Mouse (Mus musculus) T-helper 1 cell (primary cell): Measurements from ENCODE around the gene H13.

Source experiments
- in situ Hi-C: fragments of 300-600 bp; cut with MboI, MseI; formaldehyde crosslinking; loops from one replicate; pipeline ENCODE4 v1.15.1; 2025; ENCODE audit warnings: high pct_unique_total_duplicates

Gene H13

GRCm38 (mm10) chr2:152729013-152729635 lies 59.9 kb downstream of the H13 start:
- in situ Hi-C loops, result no loop called here

- in situ Hi-C loops, result no loop called here
Observed at GRCm38 (mm10) chr2:152729636-152730020, 60.4 kb downstream of the H13 start.

- in situ Hi-C loops, result no loop called here
Observed at GRCm38 (mm10) chr2:152733201-152733600, 63.9 kb downstream of the H13 start.

GRCm38 (mm10) chr2:152734501-152734900 lies 65.2 kb downstream of the H13 start:
- in situ Hi-C loops, result no loop called here

GRCm38 (mm10) chr2:152734984-152735383 lies 65.7 kb downstream of the H13 start:
- in situ Hi-C loops, result no loop called here

- in situ Hi-C loops, result no loop called here
Observed at GRCm38 (mm10) chr2:152736090-152736601, 66.9 kb downstream of the H13 start, which contains the start of gene Id1. Gene Id1 (plus strand): TSS chr2:152736251.

GRCm38 (mm10) chr2:152736748-152737147 lies 67.5 kb downstream of the H13 start:
- in situ Hi-C loops, result no loop called here

GRCm38 (mm10) chr2:152737306-152738221 lies 68.3 kb downstream of the H13 start:
- in situ Hi-C loops, result no loop called here

GRCm38 (mm10) chr2:152738341-152738740 lies 69.1 kb downstream of the H13 start:
- in situ Hi-C loops, result no loop called here

- in situ Hi-C loops, result no loop called here
Observed at GRCm38 (mm10) chr2:152739031-152739841, 70.0 kb downstream of the H13 start.

GRCm38 (mm10) chr2:152739842-152740260 lies 70.6 kb downstream of the H13 start:
- in situ Hi-C loops, result no loop called here

- in situ Hi-C loops, result no loop called here
Observed at GRCm38 (mm10) chr2:152740490-152740889, 71.2 kb downstream of the H13 start.

- in situ Hi-C loops, result no loop called here
Observed at GRCm38 (mm10) chr2:152741153-152742041, 72.1 kb downstream of the H13 start.

- in situ Hi-C loops, result no loop called here
Observed at GRCm38 (mm10) chr2:152742435-152742834, 73.2 kb downstream of the H13 start.

- in situ Hi-C loops, result no loop called here
Observed at GRCm38 (mm10) chr2:152753944-152754711, 84.9 kb downstream of the H13 start, which contains the start of gene Cox4i2. Gene Cox4i2 (plus strand): TSS chr2:152754173.

GRCm38 (mm10) chr2:152756474-152757393 lies 87.5 kb downstream of the H13 start:
- in situ Hi-C loops, result no loop called here

- in situ Hi-C loops, result no loop called here
Observed at GRCm38 (mm10) chr2:152757478-152757877, 88.2 kb downstream of the H13 start.
